Mouse (Mus musculus) liver, adult 2 months (tissue): ENCODE data around the gene Tomm6. TPM values are rescaled to one million over a fixed set of nuclear protein-coding genes. Genes with fewer than 3 reads are reported as not detected.
A peak's percentile ranks its signal among the peaks of the same experiment; 100 is the strongest.

Experiments used
- DNase-seq: peaks from one replicate; pipeline ENCODE4 v3.0.0-alpha.2; 2011; ENCODE audit warnings: low read depth, low spot score; ENCODE audit errors: extremely low read depth
- H3K27ac ChIP-seq: fragments of 200-500 bp; replicated peaks from 2 replicates; pipeline ENCODE4 v1.5.1; 2012; ENCODE audit warnings: low read depth, mild to moderate bottlenecking, control low read depth, inconsistent platforms, low read length; ENCODE audit not compliant: insufficient read depth
- H3K27me3 ChIP-seq: fragments of 200-500 bp; 2 replicates; pipeline ENCODE4 v1.6.1; 2012; ENCODE audit warnings: mild to moderate bottlenecking, moderate library complexity, low read length, inconsistent platforms; ENCODE audit not compliant: control insufficient read depth, insufficient read depth
- H3K36me3 ChIP-seq: fragments of 200-500 bp; 2 replicates; pipeline ENCODE4 v1.6.1; 2012; ENCODE audit warnings: low read length, inconsistent platforms; ENCODE audit not compliant: control insufficient read depth, insufficient read depth
- H3K4me1 ChIP-seq: fragments of 200-500 bp; 2 replicates; pipeline ENCODE4 v1.6.1; 2011; ENCODE audit warnings: low read length; ENCODE audit not compliant: control insufficient read depth, insufficient read depth
- H3K4me3 ChIP-seq: fragments of 200-500 bp; 2 replicates; pipeline ENCODE4 v1.5.1; 2011; ENCODE audit warnings: low read depth, mild to moderate bottlenecking, control low read depth, low read length, moderate library complexity; ENCODE audit not compliant: insufficient read depth
- H3K79me2 ChIP-seq: fragments of 200-500 bp; 2 replicates; pipeline ENCODE4 v1.6.1; 2012; ENCODE audit warnings: inconsistent platforms, mild to moderate bottlenecking, low read length, moderate library complexity; ENCODE audit not compliant: control insufficient read depth, insufficient read depth
- H3K9ac ChIP-seq: fragments of 200-500 bp; 2 replicates; pipeline ENCODE4 v1.6.1; 2012; ENCODE audit warnings: low read depth, mild to moderate bottlenecking, control low read depth, inconsistent platforms, low read length
- CTCF ChIP-seq: fragments of 200-500 bp; IDR thresholded peaks from 2 replicates; pipeline ENCODE4 v1.5.1; 2011; ENCODE audit warnings: low read depth, low read length, control low read depth
- POLR2A ChIP-seq: fragments of 200-500 bp; IDR thresholded peaks from 2 replicates; pipeline ENCODE4 v1.6.1; 2011; ENCODE audit warnings: low read length, control low read depth; ENCODE audit not compliant: insufficient read depth; ENCODE audit errors: extremely low read depth
- WGBS: fragments of 180-500 bp; shearing (Covaris S2); methylation state at CpG from one replicate; pipeline ENCODE4 v1.1.7; 2018; 5-methylcytosine and 5-hydroxymethylcytosine counted together
- polyA plus RNA-seq: library from polyadenylated mRNA; depleted of rRNA; stranded (reverse); fragments of >200 nt; gene quantifications from 2 replicates; pipeline ENCODE4 v1.2.3, GENCODE M21; 2012
- total RNA-seq: library from RNA; depleted of rRNA; stranded (reverse); fragments of >200 nt; gene quantifications from 2 replicates; pipeline ENCODE4 v1.2.3, GENCODE M21; 2014

Tomm6 gene
- total and polyA plus RNA-seq, 2 experiments: 30.6 to 97.6 TPM

DNA sequence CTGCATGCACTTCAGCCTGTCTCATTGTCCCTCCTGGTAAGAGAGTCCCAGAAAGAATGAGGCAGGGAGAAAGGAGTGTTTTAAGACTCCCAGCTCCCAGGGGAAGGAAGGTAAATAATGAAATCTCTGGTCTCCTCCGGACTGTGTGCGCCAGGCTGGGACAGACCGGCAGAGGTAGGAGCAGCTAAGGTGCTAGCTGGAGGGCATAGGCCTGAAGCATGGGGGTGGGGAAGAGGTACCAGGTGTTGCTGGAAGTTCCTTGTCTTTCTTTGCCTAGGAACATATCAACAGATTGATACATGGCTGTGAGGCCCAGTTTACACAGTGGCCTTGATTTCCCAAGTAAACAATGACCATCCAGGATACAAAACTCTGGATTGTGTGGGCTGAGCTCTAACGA is 20.8 kb upstream of the Tomm6 start:
- no peak overlapping the region for H3K9ac ChIP-seq
- no peaks in the 10 kb centered on the region for H3K79me2 ChIP-seq
- H3K27me3 ChIP-seq: no peaks in the 10 kb centered on the region
- TF ChIP-seq POLR2A (no peak), CTCF (no peak)
- H3K27ac ChIP-seq: no peak overlapping the region
- H3K4me3 ChIP-seq: no peak overlapping the region
- no peaks in the 10 kb centered on the region for H3K4me1 ChIP-seq
- DNase-seq: no peak
- H3K36me3 ChIP-seq: no peaks in the 10 kb centered on the region
- WGBS: 43% methylated on average over 4 of the region's 4 CpGs

DNA sequence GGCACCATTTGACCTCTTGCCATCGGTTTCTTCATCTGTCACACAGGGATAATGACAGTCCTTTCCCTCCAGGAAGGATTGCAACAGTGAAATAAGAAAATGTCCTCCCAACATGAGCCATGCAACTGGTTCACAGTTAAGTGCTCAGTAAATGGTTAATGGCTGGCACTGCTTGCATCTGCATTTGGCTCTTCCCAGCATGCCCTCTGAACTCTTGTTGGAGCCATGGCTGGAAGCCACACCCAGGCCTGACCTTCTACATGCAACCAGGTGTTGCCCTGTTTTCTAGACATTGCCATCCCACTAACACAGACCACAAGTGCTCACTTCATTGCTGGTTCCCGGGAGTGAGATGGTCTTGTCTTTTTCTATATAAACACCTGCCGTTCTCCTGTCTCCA is 19.8 kb upstream of the Tomm6 start:
- no peaks in the 10 kb centered on the region for H3K79me2 ChIP-seq
- WGBS: 70% methylated on average over 3 of the region's 3 CpGs
- TF ChIP-seq POLR2A: no peak
- no peak for TF ChIP-seq CTCF
- H3K4me1 ChIP-seq: no peaks in the 10 kb centered on the region
- peak; percentile 55 for DNase-seq
- no peak overlapping the region for H3K9ac ChIP-seq
- no peak overlapping the region for H3K4me3 ChIP-seq
- H3K27me3 ChIP-seq: no peaks in the 10 kb centered on the region
- H3K27ac ChIP-seq: no peak overlapping the region
- H3K36me3 ChIP-seq: no peaks in the 10 kb centered on the region

DNA sequence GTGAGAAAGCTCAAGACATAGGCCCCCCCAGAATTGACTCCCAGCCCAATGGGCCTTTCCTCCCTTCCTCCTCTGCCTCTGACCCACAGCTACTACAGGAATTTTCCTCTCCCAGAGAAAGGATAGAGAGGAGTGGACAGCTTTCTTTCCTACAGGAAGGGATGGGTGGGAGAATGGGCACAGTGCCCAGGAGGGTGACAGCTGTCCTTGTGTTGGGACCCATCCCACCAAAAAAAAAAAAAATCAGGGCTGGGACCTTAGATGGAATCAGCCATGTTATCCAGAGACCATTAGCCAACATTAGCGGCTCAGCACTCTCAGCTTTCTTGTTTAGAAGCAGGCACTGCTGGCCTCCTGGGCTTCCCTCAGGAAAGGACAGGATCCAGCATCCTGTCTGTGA is 18.0 kb upstream of the Tomm6 start:
- Histone ChIP-seq H3K9ac (no peak overlapping the region), H3K4me3 (no peak overlapping the region), H3K27ac (no peak overlapping the region), H3K36me3 (peaks cover 2% of the 10 kb centered on the region; the same call in 1 of the 2 replicates), H3K4me1 (no peaks in the 10 kb centered on the region), H3K79me2 (no peaks in the 10 kb centered on the region), H3K27me3 (no peaks in the 10 kb centered on the region)
- TF ChIP-seq POLR2A (no peak), CTCF (no peak)
- DNase-seq: no peak
- WGBS: 80% methylated on average over 1 of the region's 1 CpGs

DNA sequence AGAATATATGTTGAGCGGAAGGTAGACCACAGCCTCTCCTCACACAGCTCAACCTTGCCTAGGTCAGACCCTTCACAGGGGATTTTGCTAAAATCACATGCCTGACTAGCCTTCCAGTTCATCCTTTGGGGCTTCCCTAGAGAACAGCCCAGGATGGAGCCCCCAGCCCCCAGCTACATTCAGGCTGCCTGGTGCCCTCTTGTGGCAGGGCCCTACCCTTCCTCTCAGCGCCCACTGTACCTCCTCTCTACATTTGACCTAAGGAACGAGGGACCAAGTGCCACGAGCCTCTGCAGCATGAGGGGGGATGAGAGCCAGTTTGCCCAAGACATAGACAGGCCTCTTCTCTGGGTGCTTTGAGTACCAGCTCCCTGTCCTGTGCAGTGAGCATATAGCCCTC is 16.5 kb upstream of the Tomm6 start:
- H3K27ac ChIP-seq: no peak overlapping the region
- TF ChIP-seq POLR2A (no peak), CTCF (peak; percentile 22; the same call in 1 of the 2 replicates)
- H3K27me3 ChIP-seq: no peaks in the 10 kb centered on the region
- peaks cover 2% of the 10 kb centered on the region; the same call in 1 of the 2 replicates for H3K36me3 ChIP-seq
- DNase-seq: no peak
- H3K9ac ChIP-seq: no peak overlapping the region
- H3K4me3 ChIP-seq: no peak overlapping the region
- H3K79me2 ChIP-seq: no peaks in the 10 kb centered on the region
- no peaks in the 10 kb centered on the region for H3K4me1 ChIP-seq
- 81% methylated on average over 4 of the region's 4 CpGs for WGBS

DNA sequence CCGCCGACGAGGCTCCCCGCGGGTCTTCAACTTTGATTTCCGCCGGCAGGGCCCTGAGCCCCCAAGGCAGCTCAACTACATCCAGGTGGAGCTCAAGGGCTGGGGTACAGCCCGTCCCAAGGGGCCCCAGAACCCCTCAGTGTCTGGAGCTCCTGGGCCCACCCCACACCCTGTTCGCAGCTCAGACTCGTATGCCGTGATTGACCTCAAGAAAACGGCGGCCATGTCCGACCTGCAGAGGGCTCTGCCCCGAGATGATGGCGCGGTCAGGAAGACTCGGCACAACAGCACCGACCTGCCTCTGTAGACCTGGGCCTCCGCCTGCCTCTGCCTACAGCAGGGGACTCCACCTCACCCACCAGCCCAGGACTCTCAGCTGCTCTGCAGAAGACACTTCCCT is 15.4 kb upstream of the Tomm6 start:
- WGBS: 75% methylated on average over 20 of the region's 20 CpGs
- Histone ChIP-seq H3K27me3 (no peaks in the 10 kb centered on the region), H3K36me3 (peaks cover 2% of the 10 kb centered on the region; the same call in 1 of the 2 replicates), H3K9ac (no peak overlapping the region), H3K4me3 (no peak overlapping the region), H3K27ac (no peak overlapping the region), H3K4me1 (no peaks in the 10 kb centered on the region), H3K79me2 (no peaks in the 10 kb centered on the region)
- no peak for TF ChIP-seq POLR2A
- no peak for TF ChIP-seq CTCF
- no peak for DNase-seq

DNA sequence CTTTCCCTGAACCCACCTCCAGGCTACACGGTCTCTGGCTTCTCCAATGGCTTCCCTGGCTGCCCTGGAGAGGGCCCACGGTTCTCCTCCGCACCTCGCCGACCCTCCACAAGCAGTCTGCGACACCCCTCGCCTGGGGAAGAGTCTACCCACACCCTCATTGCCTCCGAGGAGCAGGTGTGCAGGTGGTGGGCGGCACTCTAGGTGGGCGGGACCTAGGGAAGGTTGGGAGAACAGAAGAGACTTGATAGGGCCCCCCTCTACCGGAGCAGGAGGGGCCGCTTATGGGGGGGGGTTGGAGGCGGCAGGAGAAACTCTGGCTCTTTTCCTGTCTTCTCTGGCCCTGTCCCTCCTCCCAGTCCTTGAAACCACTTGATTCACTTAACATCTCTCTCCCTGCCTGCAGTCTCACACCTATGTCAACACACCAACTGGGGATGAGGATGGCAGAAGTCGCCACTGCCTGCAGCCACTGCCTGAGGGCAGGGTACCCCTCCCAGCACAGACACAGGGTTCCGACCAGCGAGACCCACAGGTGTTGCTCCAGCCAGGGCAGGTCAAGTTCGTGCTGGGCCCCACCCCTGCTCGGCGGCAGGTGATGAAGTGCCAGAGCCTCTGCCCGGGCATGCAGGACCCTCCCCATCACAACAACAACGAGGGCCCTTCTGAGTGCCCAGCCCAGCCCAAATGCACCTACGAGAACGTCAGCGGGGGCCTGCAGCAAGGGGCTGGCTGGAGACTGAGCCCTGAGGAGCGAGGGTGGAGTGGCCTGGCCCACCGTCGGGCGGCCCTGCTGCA is 14.6 kb upstream of the Tomm6 start:
- no peaks in the 10 kb centered on the region for H3K27me3 ChIP-seq
- no peak overlapping the region for H3K27ac ChIP-seq

More for the DNA sequence above, 14.6 kb upstream of the Tomm6 start:
- TF ChIP-seq POLR2A: no peak
- TF ChIP-seq CTCF: no peak
- Histone ChIP-seq H3K4me1 (no peaks in the 10 kb centered on the region), H3K4me3 (no peak overlapping the region), H3K9ac (no peak overlapping the region), H3K79me2 (no peaks in the 10 kb centered on the region), H3K36me3 (peaks cover 2% of the 10 kb centered on the region; the same call in 1 of the 2 replicates)
- WGBS: 83% methylated on average over 28 of the region's 28 CpGs
- no peak for DNase-seq
